Mouse (Mus musculus) stomach, embryonic 16.5 days (tissue): ENCODE measurements around the gene Cdk5. TPM values are rescaled to one million over a fixed set of nuclear protein-coding genes. Genes with fewer than 3 reads are reported as not detected.

ENCODE experiments used
- ATAC-seq: fragments of 200-750 bp; cut with Nextera tagmentation; 2 replicates; pipeline ENCODE4 v1.8.0; 2017; ENCODE audit warnings: moderate number of reproducible peaks, moderate TSS enrichment; ENCODE audit not compliant: insufficient read depth, low FRiP score
- H3K27ac ChIP-seq: fragments of 300-500 bp; sonication (generic); 2 replicates; pipeline ENCODE4 v1.5.1; 2014; ENCODE audit warnings: low read length
- H3K27me3 ChIP-seq: fragments of 300-500 bp; sonication (generic); 2 replicates; pipeline ENCODE4 v1.6.1; 2014; ENCODE audit warnings: low read length, control low read depth, mixed read lengths; ENCODE audit not compliant: control insufficient read depth, insufficient read depth
- H3K36me3 ChIP-seq: fragments of 300-500 bp; sonication (generic); 2 replicates; pipeline ENCODE4 v1.6.1; 2014; ENCODE audit warnings: low read length; ENCODE audit not compliant: control insufficient read depth, insufficient read depth
- H3K4me1 ChIP-seq: fragments of 300-500 bp; sonication (generic); 2 replicates; pipeline ENCODE4 v1.6.1; 2014; ENCODE audit warnings: low read length, control low read depth, mixed read lengths; ENCODE audit not compliant: control insufficient read depth, insufficient read depth
- H3K4me2 ChIP-seq: fragments of 300-500 bp; sonication (generic); 2 replicates; pipeline ENCODE4 v1.6.1; 2014; ENCODE audit warnings: low read depth, low read length, mixed read lengths
- H3K4me3 ChIP-seq: fragments of 300-500 bp; sonication (generic); replicated peaks from 2 replicates; pipeline ENCODE4 v1.5.1; 2014; ENCODE audit warnings: mild to moderate bottlenecking, low read length
- H3K9ac ChIP-seq: fragments of 300-500 bp; sonication (generic); 2 replicates; pipeline ENCODE4 v1.6.1; 2014; ENCODE audit warnings: low read length
- H3K9me3 ChIP-seq: fragments of 300-500 bp; sonication (generic); replicated peaks from 2 replicates; pipeline ENCODE4 v1.6.1; 2016; ENCODE audit warnings: low read length, control low read depth; ENCODE audit not compliant: control insufficient read depth
- WGBS: fragments of 180-500 bp; shearing (Covaris S2); extraction: QIAGEN DNeasy Blood & Tissue Kit; methylation state at CpG from one replicate; pipeline ENCODE4 v1.1.7; 2014; 5-methylcytosine and 5-hydroxymethylcytosine counted together
- polyA plus RNA-seq: library from polyadenylated mRNA; unstranded; fragments of >200 nt; fragmentation: Nextera tagmentation; extraction: Ambion mirVana; gene quantifications from 2 replicates; pipeline ENCODE4 v1.2.1, GENCODE M21; 2015

The Cdk5 gene
- polyA plus RNA-seq, 1 experiment from 2014 or later = 44.9 TPM

DNA sequence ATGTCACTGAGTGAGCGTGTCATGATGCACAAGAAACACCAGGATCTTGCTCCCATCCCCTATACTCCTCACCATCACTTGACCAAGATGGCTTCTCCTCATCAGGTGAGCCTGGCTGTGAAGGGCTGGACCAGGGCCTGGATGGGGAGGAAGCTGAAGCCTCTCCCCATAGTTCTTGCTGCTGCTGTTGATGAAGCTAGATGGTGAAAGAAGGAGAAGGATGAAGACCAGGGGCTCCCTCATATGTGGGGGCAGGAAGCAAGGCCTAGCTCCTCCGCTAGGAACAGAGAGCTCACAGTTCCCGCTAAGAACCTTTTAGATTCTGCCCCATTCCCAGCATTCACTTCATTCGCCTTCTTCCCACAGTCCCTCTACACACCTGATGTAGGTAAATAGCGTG is 38.0 kb downstream of the Cdk5 start:
- Histone ChIP-seq H3K36me3 (no peaks in the 10 kb centered on the region), H3K27me3 (peaks cover 18% of the 10 kb centered on the region; the same call in 1 of the 2 replicates), H3K9ac (no peak overlapping the region), H3K9me3 (no peaks in the 10 kb centered on the region), H3K4me3 (no peak overlapping the region), H3K27ac (no peak overlapping the region), H3K4me1 (peaks cover 26% of the 10 kb centered on the region), H3K4me2 (no peak overlapping the region)
- no peak for ATAC-seq
- WGBS = 95% methylated on average over 5 of the region's 5 CpGs

DNA sequence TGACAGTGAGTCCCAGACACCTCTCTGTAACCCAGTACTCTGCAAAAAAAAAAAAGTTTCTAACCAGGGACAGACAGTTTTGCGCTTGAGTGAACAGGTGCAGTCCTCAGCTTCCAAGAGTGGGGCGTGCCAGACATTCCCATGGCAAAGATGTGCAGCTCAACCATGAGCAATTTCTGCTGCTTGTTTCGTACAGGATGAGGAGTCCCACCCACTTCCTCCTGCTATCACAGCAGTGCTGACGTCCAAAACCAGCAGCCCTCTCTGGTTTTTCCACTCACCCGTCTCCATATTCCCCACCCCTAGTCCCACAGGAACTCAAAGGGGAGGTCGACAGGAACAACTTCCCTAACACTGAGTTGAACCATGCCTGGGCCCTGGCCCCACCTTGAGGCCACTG is 38.9 kb downstream of the Cdk5 start:
- Histone ChIP-seq H3K9me3 (no peaks in the 10 kb centered on the region), H3K4me2 (no peak overlapping the region), H3K27ac (no peak overlapping the region), H3K4me3 (no peak overlapping the region), H3K9ac (no peak overlapping the region), H3K27me3 (peaks cover 20% of the 10 kb centered on the region), H3K4me1 (peaks cover 26% of the 10 kb centered on the region), H3K36me3 (no peaks in the 10 kb centered on the region)
- ATAC-seq = no peak
- 63% methylated on average over 6 of the region's 6 CpGs for WGBS

DNA sequence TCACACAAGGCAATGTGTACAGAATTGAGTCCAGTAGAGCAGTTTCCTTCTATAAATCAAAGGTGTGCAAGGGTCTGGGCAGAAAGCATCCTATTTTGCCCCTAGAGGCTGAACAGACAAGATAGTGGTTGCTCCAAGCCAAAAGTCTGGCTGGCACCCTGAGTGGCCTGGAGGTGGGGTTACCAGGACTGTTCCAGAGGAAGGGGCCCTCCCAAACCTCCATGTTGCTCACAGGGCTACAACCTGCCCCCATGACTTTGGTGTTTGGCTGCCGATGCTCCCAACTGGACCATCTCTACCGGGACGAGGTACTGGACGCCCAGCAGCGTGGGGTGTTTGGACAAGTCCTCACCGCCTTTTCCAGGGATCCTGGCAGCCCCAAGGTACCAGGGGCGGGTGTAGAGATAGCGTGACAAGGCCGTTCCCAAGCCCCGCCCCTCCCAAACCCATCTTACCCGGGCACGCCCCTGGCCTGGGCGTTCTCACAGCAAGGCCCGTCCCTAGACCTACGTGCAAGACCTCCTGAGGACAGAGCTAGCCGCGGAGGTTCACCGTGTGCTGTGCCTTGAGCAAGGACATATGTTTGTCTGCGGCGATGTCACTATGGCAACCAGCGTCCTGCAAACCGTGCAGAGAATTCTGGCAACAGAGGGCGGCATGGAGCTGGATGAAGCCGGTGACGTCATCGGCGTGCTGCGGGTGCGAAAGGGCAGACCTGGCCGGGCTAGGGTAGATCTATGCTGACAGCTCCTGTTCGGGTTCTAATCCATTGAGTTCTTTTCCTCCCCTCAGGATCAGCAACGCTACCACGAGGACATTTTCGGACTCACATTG is 40.1 kb downstream of the Cdk5 start:
- no peaks in the 10 kb centered on the region for H3K9me3 ChIP-seq
- H3K4me3 ChIP-seq = peak overlapping the region; percentile 49
- H3K4me1 ChIP-seq = peaks cover 26% of the 10 kb centered on the region
- peak overlapping the region; percentile 2 for H3K27ac ChIP-seq
- peak; percentile 90 for ATAC-seq
- H3K4me2 ChIP-seq = peak overlapping the region; percentile 61
- H3K27me3 ChIP-seq = peaks cover 22% of the 10 kb centered on the region
- no peaks in the 10 kb centered on the region for H3K36me3 ChIP-seq
- H3K9ac ChIP-seq = peak overlapping the region; percentile 61
- WGBS = 1% methylated on average over 34 of the region's 34 CpGs

DNA sequence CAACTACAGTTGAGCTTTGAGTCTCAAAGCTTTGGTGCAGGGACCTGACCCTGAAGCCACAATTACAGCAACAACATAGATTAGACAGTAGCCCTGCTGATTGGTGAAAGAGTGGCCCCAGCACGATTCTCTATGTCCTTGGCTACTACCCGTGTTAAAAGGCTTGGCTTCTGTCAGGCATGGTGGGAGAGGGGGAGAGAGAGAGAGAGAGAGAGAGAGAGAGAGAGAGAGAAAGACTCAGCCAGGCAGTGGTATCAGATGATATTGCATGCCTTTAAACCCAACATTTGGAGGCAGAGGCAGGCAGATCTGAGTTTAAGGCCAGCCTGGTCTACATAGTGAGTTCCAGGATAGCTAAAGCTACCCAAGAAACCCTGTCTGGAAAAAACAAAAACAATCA is 41.3 kb downstream of the Cdk5 start:
- H3K4me2 ChIP-seq = no peak overlapping the region
- no peak overlapping the region for H3K27ac ChIP-seq
- WGBS = 58% methylated on average over 2 of the region's 2 CpGs
- H3K4me3 ChIP-seq = no peak overlapping the region
- no peak overlapping the region for H3K9ac ChIP-seq
- ATAC-seq = no peak
- peaks cover 15% of the 10 kb centered on the region for H3K4me1 ChIP-seq
- H3K36me3 ChIP-seq = no peaks in the 10 kb centered on the region
- H3K9me3 ChIP-seq = no peaks in the 10 kb centered on the region
- H3K27me3 ChIP-seq = peaks cover 18% of the 10 kb centered on the region

DNA sequence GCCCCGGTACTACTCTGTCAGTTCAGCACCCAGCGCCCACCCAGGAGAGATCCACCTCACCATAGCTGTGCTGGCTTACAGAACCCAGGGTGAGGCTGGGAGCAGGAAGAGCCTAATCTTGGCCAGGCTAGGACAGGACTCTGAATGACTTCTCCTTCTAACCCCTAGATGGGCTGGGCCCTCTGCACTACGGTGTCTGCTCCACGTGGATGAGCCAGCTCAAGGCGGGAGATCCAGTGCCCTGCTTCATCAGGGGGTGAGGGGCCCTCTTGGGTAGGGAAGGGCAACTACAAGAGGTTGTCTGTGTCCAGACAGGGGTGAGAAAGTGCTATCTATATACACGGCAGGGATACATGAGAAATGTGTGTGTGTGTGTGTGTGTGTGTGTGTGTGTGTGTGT is 41.8 kb downstream of the Cdk5 start:
- Histone ChIP-seq H3K36me3 (no peaks in the 10 kb centered on the region), H3K9me3 (no peaks in the 10 kb centered on the region), H3K27me3 (peaks cover 14% of the 10 kb centered on the region), H3K4me2 (no peak overlapping the region), H3K4me3 (no peak overlapping the region), H3K4me1 (peaks cover 10% of the 10 kb centered on the region), H3K9ac (no peak overlapping the region), H3K27ac (no peak overlapping the region)
- ATAC-seq = no peak
- WGBS = 73% methylated on average over 6 of the region's 6 CpGs

DNA sequence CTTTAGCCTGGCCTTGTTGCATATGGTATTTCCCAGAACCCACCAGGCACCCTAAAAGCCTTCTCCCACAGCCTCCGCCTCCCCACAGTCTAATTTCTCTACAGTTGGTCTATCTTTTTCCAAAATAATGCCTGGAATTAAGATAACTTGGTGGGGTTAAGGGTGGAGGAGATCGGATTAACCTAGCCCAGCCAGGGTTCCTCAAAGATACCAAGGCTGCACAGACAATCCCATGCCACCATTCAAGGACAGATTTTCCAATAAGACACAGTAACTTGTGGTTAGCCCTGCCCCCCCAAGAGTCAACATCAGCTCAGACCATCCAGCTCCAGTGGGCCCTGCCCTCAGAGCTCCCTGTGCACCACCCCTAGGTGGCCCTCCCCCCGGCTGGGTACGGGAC is 42.8 kb downstream of the Cdk5 start:
- Histone ChIP-seq H3K27ac (no peak overlapping the region), H3K9me3 (no peaks in the 10 kb centered on the region), H3K4me2 (no peak overlapping the region), H3K9ac (no peak overlapping the region), H3K27me3 (peaks cover 9% of the 10 kb centered on the region), H3K36me3 (no peaks in the 10 kb centered on the region), H3K4me3 (no peak overlapping the region), H3K4me1 (peaks cover 10% of the 10 kb centered on the region)
- 86% methylated on average over 4 of the region's 4 CpGs for WGBS
- no peak for ATAC-seq

DNA sequence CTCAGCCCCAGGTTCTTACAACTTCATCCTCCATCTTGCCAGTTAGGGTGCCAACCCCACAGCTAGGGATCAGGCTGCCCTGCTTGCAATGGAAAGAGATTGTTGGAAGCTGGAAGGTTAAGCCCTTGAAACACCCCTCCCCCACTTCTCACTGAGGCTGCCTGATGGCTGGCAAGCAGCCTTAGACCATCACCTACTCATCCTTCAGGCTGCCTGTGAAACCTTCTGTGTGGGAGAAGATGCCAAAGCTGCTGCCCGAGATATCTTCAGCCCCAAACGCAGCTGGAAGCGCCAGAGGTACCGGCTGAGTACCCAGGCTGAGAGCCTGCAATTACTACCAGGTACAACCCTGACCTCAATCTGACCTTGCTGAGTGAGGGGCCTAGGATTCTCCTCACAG is 43.8 kb downstream of the Cdk5 start:
- 62% methylated on average over 4 of the region's 4 CpGs for WGBS
- Histone ChIP-seq H3K27ac (no peak overlapping the region), H3K4me3 (no peak overlapping the region), H3K27me3 (peaks cover 9% of the 10 kb centered on the region; the same call in 1 of the 2 replicates), H3K9ac (no peak overlapping the region), H3K4me1 (peaks cover 14% of the 10 kb centered on the region), H3K9me3 (no peaks in the 10 kb centered on the region), H3K36me3 (no peaks in the 10 kb centered on the region), H3K4me2 (no peak overlapping the region)
- no peak for ATAC-seq

DNA sequence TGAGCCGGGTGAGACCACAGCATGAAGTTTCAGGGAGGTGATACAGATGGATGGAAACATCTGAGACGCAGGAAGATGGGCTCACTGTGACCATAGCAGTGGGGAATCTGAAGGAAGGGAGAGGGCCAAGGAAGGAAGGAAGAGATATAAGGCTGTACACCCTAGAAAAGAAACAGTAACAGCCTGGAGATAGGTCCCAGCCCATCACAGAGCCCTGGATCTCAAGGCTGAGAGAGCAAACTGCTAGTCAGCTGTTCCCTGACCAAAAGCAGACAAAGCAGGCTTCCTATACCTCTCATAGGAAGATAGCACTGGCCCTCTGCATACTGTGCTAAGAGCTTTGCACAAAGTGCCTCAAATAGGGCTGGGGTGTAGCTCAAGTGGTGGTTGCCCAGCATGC is 44.6 kb downstream of the Cdk5 start:
- no peak overlapping the region for H3K4me2 ChIP-seq
- no peak overlapping the region for H3K9ac ChIP-seq
- peaks cover 9% of the 10 kb centered on the region; the same call in 1 of the 2 replicates for H3K27me3 ChIP-seq
- no peaks in the 10 kb centered on the region for H3K9me3 ChIP-seq
- H3K36me3 ChIP-seq = no peaks in the 10 kb centered on the region
- H3K27ac ChIP-seq = no peak overlapping the region
- 77% methylated on average over 2 of the region's 2 CpGs for WGBS
- no peak overlapping the region for H3K4me3 ChIP-seq
- H3K4me1 ChIP-seq = peaks cover 13% of the 10 kb centered on the region
- ATAC-seq = no peak

DNA sequence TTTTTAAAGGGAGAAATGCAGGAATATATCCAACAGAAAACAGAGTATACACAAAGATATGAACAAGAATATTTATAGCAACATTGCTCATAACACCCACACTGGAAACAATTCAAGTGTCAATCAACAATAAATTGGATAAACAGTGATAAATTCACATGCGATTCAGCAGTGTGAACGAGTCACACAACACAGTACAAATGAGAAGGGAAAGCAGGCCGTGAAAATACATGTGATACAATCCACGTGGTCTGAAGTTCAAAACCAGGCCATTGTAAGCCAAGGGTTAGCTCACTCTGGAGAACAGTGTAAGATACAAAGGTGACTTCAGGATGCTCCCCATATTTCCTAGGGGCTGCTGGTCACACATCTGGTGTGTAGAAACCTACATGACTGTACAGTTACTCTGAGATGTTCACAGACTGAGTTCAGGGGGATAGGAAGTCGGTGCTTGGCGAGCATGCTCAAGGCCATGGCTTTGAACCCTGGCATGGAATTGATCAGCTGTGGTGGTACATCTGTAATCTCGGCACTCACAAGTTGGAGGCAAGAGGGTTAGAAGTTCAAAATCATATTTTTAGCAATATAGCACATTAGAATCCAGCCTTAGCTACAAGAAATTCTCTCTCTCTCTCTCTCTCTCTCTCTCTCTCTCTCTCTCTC is 48.5 kb downstream of the Cdk5 start:
- Histone ChIP-seq H3K9me3 (no peaks in the 10 kb centered on the region), H3K9ac (no peak overlapping the region), H3K27ac (no peak overlapping the region), H3K4me2 (no peak overlapping the region), H3K36me3 (no peaks in the 10 kb centered on the region), H3K4me1 (peaks cover 8% of the 10 kb centered on the region), H3K4me3 (no peak overlapping the region), H3K27me3 (peaks cover 9% of the 10 kb centered on the region; the same call in 1 of the 2 replicates)
- WGBS = 50% methylated on average over 7 of the region's 7 CpGs
- ATAC-seq = no peak
